Mouse (Mus musculus) left cerebral cortex, postnatal 10 days (tissue): ENCODE data around the gene Il16. TPM values are rescaled to one million over a fixed set of nuclear protein-coding genes. Genes with fewer than 3 reads are reported as not detected.
"Not testable (repeated sequence)": the region's sequence is repeated elsewhere in the genome, so short reads cannot be mapped to it uniquely, and the experiment has no call there.

Experiments used
- DNase-seq, 2 experiments: peaks; one replicate each; pipeline ENCODE4 v3.0.0; 2021 to 2022; ENCODE audit warnings: low spot score in 2 of 2, mixed read lengths in 1 of 2; ENCODE audit errors: extremely low spot score in 1 of 2
- intact Hi-C: fragments of 180-260 bp; cut with DNase I; formaldehyde crosslinking; loops from one replicate; pipeline ENCODE4 v1.15.1; 2025
- total RNA-seq, 2 experiments: library from RNA; stranded (reverse); gene quantifications; 2 replicates each; pipeline ENCODE4 v1.2.3; 2021

Gene Il16
- total RNA-seq, 2 experiments from 2014 or later = 2.4 to 2.7 TPM

DNA sequence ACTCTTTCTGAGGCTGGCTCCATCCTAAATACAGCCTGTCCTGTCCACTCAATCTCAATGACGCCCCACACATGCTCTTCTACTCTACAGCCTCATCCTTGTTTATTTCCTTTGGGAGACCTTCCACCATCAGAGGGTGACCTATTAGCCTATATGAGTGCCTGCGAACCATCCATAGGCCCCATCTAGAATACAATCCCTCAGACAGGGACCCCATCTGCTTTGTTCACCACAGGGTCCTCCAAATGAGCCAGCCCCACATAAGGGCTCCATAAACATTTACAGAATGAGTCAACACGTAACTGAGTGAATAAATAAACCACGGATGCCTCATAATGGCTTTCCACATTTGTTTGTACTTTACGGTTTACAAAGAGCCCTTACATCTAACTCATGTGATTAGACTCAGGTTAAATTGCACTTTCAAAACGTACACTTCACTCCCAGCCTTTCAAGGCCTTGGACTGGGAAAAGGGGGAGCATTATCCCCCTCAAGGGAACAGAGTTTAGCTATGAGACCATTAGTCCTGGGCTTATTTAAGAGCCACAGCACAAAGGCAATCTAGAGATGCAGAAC is 7.5 kb downstream of the Il16 start:
- intact Hi-C loops = no loop called here
- no peak for DNase-seq

- no peak for DNase-seq
- intact Hi-C loops = no loop called here
Observed at GRCm38 (mm10) chr7:83736341-83737115, 9.0 kb downstream of the Il16 start.

DNA sequence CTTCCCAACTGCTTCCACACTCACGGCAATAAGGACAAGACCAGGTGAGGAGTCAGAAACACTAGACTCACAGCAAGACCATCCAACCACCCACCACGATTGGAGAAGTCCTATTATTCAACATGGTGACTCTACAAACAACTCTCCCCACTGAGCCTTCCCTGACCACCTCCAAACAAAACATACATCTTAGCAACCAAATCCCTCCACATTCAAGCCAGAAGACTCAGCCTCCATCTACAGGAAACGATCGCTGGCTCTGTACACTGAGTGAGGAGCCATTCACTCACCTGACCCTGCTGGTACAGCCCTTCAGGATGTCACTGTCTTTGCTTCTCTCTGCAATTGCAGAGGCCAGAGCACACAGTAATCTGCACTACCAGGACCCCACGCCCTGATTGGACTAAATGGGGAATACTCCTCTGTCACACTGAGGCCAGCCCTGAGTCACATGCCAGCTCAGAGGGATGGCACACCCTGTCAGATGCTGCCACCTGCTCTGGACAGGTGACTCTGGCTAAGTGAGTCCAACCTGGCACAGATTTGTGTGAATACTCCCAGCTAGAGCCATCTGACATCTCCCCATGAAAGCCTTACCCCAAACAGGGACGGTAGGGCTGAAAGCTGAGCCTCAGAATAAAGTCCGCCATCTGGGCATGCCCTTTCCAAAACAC is 10.3 kb downstream of the Il16 start:
- intact Hi-C loops = no loop called here
- DNase-seq = no peak

GRCm38 (mm10) chr7:83734671-83735082 is 10.8 kb downstream of the Il16 start:
- intact Hi-C loops = no loop called here
- no peak for DNase-seq

DNA sequence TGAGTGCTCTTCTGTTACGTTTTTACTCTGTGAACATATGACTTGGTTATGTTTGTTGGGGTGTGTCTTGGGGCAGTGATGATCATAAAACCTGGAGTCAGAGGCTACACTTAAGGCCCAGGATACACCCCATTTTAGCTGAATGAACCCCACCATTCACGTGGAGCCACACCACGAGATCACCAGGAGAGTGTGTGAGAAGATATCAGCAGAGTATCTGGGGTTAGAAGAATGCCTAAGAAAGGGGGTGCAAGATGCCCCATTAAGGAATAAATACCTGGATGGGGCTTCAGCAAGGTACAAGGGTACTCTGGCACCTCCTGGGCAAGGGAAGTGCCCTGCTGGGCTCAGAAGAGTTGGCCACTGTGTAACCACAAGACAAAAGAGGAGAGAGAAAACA is 11.3 kb downstream of the Il16 start:
- intact Hi-C loops = no loop called here
- no peak for DNase-seq

DNA sequence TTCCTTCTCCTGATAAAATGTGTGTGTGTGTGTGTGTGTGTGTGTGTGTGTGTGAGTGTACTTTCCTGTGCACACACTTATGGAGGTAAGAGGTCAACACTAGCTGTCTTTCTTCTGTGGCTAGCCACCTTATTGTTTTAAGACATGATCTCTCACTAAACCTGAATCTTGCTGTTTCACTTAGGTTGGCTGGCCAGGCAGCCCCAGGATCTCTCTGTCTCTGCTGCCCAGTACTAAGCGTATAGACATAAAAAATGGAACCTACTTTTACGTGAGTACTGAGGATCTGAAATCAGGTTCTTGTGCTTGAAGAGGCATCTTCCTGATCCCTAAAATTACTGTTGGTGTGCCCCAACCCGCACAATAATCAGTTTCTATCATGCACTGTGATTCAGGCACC is 12.7 kb downstream of the Il16 start:
- no peak for DNase-seq
- intact Hi-C loops = no loop called here

DNA sequence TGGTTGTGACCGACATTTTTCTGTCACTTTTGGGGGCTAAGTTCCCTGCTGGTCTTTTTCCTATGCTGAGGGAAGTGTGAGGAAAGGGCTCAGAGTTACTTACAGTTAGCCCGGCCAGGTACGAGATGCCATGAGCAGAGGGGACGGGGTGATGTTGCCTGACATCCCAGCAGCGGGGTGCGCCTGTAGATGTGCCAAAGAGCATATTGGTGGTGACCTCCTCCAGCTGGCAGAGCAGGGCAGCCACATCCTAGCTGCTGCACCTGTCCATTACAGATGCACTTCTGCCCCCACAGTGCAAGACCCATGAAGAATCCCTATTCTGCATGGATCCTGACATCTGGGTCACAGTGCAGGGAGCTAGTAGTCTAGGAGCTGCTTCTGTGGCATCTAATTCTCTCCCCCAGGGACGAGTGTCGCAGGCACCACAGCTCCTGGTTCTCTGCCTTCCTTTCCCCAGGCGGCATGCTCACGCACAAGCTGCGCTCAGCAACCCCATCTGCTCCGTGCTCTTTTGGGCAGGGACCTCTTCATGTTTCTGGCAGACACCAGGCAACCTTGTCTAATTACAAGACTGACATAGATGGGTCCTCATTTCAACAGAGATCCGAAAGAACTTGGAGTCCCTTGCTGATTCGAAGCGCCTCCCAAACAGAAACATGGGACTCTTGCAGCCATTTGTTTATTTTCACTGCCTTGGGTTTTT is 13.4 kb downstream of the Il16 start:
- intact Hi-C loops = no loop called here
- DNase-seq = no peak

GRCm38 (mm10) chr7:83731297-83731696 is 14.2 kb downstream of the Il16 start:
- intact Hi-C loops = no loop called here
- DNase-seq = no peak

DNA sequence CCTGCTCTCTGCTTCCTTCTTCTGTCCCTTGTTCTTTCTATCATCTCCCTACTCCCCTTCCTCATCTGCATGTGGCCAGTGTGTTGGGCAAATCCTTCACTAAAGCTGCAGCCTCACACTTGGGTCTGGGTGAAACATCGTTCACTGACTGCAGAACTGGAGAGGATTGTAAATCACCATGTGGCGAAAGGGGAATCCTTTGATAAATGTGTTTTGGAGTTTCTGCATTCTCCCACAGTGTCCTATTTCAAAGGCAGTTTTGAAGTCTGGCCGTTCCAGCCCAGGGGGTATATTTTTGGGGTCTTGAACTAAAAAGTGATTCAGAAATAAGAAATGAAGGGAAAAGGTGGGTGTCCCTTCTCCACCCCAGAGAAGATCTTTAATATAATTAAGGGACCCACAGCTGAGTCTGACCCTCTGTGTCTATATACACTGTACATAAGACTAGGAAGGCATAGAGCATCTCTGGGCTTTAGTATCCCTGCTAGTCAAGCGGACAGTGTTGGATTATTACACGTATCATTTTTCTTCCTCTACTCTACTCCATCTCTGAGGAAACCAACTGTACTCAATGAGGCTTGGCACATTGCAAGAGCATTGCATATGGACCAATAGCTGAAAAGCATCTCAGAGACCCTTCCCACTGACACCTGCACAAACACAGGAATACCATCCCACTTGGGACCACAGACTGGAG is 18.4 kb downstream of the Il16 start:
- intact Hi-C loops = no loop called here
- no peak for DNase-seq

- DNase-seq = no peak
- intact Hi-C loops = no loop called here
Observed at GRCm38 (mm10) chr7:83725801-83726200, 19.7 kb downstream of the Il16 start.

- intact Hi-C loops = no loop called here
Observed at GRCm38 (mm10) chr7:83724541-83724940, 21.0 kb downstream of the Il16 start.

GRCm38 (mm10) chr7:83723954-83724353 is 21.6 kb downstream of the Il16 start:
- intact Hi-C loops = no loop called here
- DNase-seq = no peak

More at GRCm38 (mm10) chr7:83724541-83724940, 21.0 kb downstream of the Il16 start:
- DNase-seq = no peak

- intact Hi-C loops = no loop called here
- DNase-seq = no peak
Observed at GRCm38 (mm10) chr7:83723221-83723620, 22.3 kb downstream of the Il16 start.

GRCm38 (mm10) chr7:83722485-83722884 is 23.0 kb downstream of the Il16 start:
- DNase-seq = no peak
- intact Hi-C loops = no loop called here

DNA sequence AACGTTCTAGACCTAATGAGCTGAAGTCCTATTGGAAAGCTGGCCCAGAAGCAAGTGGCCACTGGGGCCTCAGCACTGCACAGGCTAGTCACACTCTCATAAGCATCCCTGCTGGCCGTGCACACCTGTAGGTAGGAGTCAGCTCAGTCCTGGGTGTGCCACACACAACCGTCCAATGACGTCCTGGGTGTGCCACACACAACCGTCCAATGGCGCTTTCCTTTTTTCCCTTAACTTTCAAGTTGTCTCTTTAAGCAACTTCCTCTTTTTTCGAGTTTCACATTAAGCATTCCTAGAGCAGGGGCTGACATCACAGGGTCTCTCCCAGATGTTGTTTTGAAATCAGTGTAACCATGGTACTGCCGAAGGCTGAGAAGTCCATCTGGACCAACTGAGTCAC is 25.3 kb downstream of the Il16 start:
- intact Hi-C loops = no loop called here
- DNase-seq = no peak

DNA sequence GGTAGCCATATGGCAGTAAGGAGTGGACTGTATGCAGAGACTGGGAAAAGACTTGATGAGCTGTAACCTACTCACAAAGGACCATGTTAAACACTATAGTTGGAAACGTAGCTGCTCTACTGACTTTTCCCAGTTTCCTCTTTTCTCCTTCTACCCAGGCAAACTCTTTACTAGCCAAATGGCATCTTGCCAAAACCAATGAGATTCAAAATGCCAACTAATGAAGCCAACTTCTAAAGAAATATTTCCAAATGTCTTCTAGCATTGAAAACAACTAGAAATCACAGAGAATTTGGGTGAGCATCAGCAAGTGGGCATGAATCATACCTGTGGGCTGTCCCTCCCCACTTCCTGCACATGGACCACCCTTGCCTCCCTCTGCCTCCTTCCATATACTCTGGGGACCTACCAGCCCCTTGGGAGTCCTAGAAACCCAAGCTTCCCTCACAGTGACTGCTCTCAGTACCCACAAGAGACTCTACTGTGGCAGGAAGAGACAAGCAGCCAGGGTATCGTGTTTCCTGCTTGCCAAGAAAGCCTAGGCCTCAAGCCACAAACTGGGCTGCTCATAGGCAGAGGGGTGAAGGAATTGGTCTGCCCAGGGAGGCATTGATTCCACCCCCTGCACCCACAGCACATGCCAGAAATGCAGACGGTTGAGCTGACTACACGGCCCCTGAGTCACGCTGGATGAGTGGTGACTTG is 28.4 kb downstream of the Il16 start:
- no peak for DNase-seq
- intact Hi-C loops = no loop called here

DNA sequence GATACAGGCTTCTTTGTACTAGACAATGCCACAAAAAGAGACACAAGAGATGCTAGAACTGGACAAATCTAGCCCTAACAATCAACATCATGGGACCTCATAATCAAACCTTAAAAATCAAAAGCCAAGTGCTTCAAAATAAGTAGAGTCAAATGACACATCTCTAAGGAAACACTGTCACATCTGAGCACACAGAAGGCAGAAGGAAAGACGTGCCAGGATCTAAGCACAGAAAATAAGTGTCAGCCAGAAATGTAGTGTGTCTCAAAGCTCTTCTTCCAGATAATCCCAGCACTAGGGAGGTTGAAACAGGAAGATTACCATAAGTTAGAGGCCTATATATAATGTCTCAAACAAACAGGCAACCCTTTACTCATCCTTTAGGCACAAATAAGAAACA is 31.9 kb downstream of the Il16 start:
- no peak for DNase-seq
- intact Hi-C loops = no loop called here

DNA sequence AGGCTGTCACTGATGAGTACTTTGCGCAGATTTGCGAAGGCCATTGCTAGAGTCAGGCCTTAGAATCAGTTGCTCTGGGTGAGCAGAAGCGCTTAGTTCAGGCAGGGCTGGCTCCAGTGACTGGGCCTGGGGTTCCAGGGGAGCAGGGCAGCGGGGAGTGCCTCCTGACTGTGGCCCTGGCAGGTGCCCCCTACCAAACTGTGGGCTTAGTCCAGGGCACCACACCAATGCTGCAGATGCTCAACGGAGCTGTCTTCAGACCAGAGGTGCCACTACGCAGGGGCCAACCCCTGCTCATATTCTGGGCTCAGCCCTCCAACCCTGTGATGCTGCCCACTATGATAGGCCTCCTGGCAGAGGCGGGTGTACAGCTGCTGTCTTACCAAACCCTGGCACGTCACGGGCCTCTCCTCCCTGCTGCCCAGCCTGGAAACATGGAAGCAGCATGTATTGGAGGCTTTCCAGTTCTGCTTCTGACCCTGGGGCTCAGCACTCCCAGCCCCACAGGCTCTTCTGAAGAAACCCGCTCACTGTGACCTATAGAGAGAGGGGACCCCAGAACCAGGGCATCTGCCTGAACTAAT is 33.8 kb downstream of the Il16 start:
- DNase-seq, intact Hi-C loops: not testable (repeated sequence)
